Mouse (Mus musculus) heart, embryonic 12.5 days (tissue): ENCODE data around the gene Cdk5r1. TPM values are rescaled to one million over a fixed set of nuclear protein-coding genes. Genes with fewer than 3 reads are reported as not detected.

Experiments used
- ATAC-seq: fragments of 200-750 bp; cut with Nextera tagmentation; 2 replicates; pipeline ENCODE4 v1.8.0; 2017; ENCODE audit warnings: moderate TSS enrichment, moderate library complexity; ENCODE audit not compliant: insufficient number of reproducible peaks, low FRiP score
- H3K27ac ChIP-seq: fragments of 300-500 bp; sonication (generic); 2 replicates; pipeline ENCODE4 v1.5.1; 2016; ENCODE audit warnings: mild to moderate bottlenecking, moderate library complexity; ENCODE audit not compliant: poor library complexity, severe bottlenecking
- H3K27me3 ChIP-seq: fragments of 300-500 bp; sonication (generic); replicated peaks from 2 replicates; pipeline ENCODE4 v1.6.1; 2016; ENCODE audit warnings: mild to moderate bottlenecking, moderate library complexity
- H3K36me3 ChIP-seq: fragments of 300-500 bp; sonication (generic); 2 replicates; pipeline ENCODE4 v1.6.1; 2016; ENCODE audit warnings: mild to moderate bottlenecking, moderate library complexity
- H3K4me1 ChIP-seq: fragments of 300-500 bp; sonication (generic); replicated peaks from 2 replicates; pipeline ENCODE4 v1.6.1; 2016; ENCODE audit warnings: mild to moderate bottlenecking
- H3K4me2 ChIP-seq: fragments of 300-500 bp; sonication (generic); 2 replicates; pipeline ENCODE4 v1.6.1; 2016; ENCODE audit warnings: mild to moderate bottlenecking, moderate library complexity
- H3K4me3 ChIP-seq: fragments of 300-500 bp; sonication (generic); 2 replicates; pipeline ENCODE4 v1.5.1; 2016; ENCODE audit warnings: mild to moderate bottlenecking
- H3K9ac ChIP-seq: fragments of 300-500 bp; sonication (generic); 2 replicates; pipeline ENCODE4 v1.6.1; 2016; ENCODE audit warnings: mild to moderate bottlenecking, moderate library complexity
- H3K9me3 ChIP-seq: fragments of 300-500 bp; sonication (generic); replicated peaks from 2 replicates; pipeline ENCODE4 v1.6.1; 2016; ENCODE audit warnings: mild to moderate bottlenecking, moderate library complexity
- WGBS: fragments of 180-500 bp; shearing (Covaris S2); methylation state at CpG from one replicate; pipeline ENCODE4 v1.1.7; 2016; 5-methylcytosine and 5-hydroxymethylcytosine counted together
- polyA plus RNA-seq: library from polyadenylated mRNA; unstranded; fragments of >200 nt; fragmentation: Nextera tagmentation; extraction: Ambion mirVana; gene quantifications from 2 replicates; pipeline ENCODE4 v1.2.1, GENCODE M21; 2016

Cdk5r1 gene
- polyA plus RNA-seq, 1 experiment from 2014 or later, result 0.56 TPM

DNA sequence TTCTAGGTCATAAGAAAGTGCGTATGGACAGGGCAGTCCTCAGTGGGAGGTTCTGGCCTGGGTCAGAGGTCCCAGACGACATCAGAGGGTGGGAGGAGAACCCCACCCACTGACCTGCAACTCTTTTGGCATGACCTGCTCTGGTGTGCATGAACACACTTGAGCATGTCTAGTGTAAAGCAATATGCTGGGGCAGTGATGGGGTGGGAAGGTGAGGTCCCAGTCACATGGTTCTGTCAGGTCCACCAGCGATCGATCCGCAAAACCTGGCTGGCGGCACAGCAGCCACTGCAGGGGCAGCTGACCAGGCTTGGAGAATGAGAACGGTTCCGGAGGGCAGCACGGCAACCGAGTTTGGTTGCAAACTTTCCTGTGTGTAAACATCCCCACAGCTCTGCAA is 5.5 kb downstream of the Cdk5r1 start:
- H3K4me2 ChIP-seq, result no peak overlapping the region
- no peak overlapping the region for H3K27ac ChIP-seq
- 82% methylated on average over 10 of the region's 10 CpGs for WGBS
- no peak overlapping the region for H3K9ac ChIP-seq
- peaks cover 30% of the 10 kb centered on the region for H3K4me1 ChIP-seq
- peaks cover 6% of the 10 kb centered on the region; the same call in 1 of the 2 replicates for H3K36me3 ChIP-seq
- no peak for ATAC-seq
- H3K27me3 ChIP-seq, result peaks cover 28% of the 10 kb centered on the region
- H3K9me3 ChIP-seq, result no peaks in the 10 kb centered on the region
- H3K4me3 ChIP-seq, result no peak overlapping the region

DNA sequence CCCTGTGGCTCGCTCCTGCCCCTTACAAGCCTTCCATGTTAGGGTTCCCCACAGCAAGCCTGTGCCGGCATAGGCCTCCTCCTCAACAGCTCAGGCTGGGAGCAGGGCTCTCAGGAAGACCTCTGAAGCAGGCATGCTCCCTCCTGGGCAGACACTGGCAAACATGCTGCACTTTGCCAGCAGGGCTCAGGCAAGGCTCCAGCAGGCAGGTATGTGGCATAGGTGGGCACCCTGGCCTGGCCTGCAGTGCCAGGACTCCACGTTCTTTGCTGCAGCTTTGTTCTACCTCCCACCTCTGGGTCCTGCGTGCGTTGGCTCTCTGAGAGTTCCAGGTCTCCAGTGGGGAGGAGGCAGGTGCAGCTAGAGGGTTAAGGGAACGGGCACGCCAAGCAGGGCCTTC is 6.1 kb downstream of the Cdk5r1 start:
- Histone ChIP-seq H3K36me3 (peaks cover 6% of the 10 kb centered on the region; the same call in 1 of the 2 replicates), H3K27me3 (peaks cover 25% of the 10 kb centered on the region), H3K9me3 (no peaks in the 10 kb centered on the region), H3K27ac (no peak overlapping the region), H3K4me1 (peaks cover 24% of the 10 kb centered on the region), H3K4me2 (no peak overlapping the region), H3K4me3 (no peak overlapping the region), H3K9ac (no peak overlapping the region)
- ATAC-seq, result no peak
- WGBS, result 85% methylated on average over 7 of the region's 7 CpGs

DNA sequence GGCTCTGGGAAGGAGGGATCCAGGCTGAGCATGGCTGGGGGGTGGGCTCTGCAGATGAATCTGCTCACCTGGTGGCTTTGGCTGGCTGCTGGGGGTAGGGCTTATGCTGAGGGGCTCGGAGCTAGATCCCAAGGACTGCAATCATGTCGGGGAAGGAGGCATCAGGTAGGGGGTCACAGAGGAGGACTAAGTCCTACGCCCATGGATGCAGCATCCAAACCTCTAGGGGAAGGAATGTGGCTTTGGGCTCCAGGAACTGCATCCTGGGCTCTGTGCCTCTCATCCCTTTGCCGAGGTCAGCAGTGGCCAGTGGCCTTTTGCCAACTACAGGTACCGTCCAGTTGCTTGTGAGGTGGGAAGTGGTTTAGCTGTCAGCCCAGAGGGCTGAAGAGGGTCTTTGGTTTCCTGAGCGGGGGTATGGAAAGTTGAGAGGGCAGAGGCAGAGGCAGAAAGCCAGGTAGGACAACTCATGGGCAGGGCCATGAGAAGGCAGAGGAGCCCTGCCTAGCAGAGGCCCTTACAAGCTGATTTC is 6.8 kb downstream of the Cdk5r1 start:
- H3K9me3 ChIP-seq, result no peaks in the 10 kb centered on the region
- H3K4me1 ChIP-seq, result peaks cover 23% of the 10 kb centered on the region
- 71% methylated on average over 6 of the region's 6 CpGs for WGBS
- ATAC-seq, result no peak
- H3K9ac ChIP-seq, result no peak overlapping the region
- peaks cover 6% of the 10 kb centered on the region; the same call in 1 of the 2 replicates for H3K36me3 ChIP-seq
- no peak overlapping the region for H3K4me3 ChIP-seq
- no peak overlapping the region for H3K4me2 ChIP-seq
- peaks cover 20% of the 10 kb centered on the region for H3K27me3 ChIP-seq
- no peak overlapping the region for H3K27ac ChIP-seq

DNA sequence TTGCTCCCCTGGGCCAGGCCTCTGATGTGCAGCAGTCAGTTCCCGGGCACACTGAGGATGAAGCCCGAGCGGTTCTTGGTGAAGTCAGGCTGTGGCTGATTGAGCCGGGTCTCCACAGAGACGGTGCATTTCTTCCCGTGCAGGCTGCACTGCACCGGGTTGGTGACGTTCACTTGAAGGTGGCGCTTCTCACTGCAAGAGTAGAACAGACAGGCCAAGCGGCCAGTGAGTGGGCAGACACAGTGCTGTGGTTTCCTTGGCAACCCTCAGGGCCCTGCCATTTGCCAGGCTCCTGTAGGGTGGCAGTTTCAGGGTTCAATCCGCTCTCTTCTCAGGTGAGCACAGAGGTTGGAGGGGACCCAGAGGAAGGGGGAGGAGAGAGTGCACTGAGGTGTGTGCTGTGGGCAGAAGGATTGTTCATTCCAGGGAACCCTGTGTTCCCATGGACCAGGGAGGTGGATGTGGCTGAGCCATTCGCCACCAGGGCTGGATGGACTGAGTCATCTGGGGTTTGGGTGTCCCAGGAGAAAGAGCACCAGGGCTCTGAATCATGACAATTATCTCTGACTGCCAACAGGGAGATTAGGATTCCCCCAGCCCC is 7.5 kb downstream of the Cdk5r1 start:
- H3K4me3 ChIP-seq, result no peak overlapping the region
- 57% methylated on average over 12 of the region's 12 CpGs for WGBS

DNA sequence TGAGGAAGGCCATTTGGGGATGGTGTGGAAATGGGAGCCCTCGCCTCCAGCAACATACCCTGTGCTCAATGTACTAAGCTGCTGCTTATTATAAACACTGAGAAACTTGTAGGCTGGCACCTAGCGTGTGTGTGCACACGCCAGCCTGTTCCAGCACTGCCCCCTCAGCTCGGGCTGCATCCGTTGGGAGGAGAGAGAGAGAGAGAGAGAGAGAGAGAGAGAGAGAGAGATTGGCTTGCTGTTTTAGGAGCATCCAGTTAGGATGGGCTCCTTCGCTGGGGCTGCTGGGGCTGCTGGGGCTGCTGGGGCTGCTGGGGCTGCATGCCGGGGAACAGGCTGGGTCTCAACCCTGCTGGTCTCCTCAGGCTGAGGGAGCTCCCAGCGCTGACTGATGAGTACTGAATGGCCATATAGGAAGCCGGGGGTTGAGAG is 8.3 kb downstream of the Cdk5r1 start:
- Histone ChIP-seq H3K4me3 (no peak overlapping the region), H3K4me2 (no peak overlapping the region), H3K9ac (no peak overlapping the region), H3K27ac (no peak overlapping the region), H3K9me3 (no peaks in the 10 kb centered on the region), H3K36me3 (no peaks in the 10 kb centered on the region), H3K4me1 (peaks cover 38% of the 10 kb centered on the region), H3K27me3 (0 out of 2 replicates have a peak, but pooled peaks cover 10% of the 10 kb centered on the region)
- no peak for ATAC-seq
- 72% methylated on average over 9 of the region's 9 CpGs for WGBS

More for the DNA sequence above, 7.5 kb downstream of the Cdk5r1 start:
- Histone ChIP-seq H3K9me3 (no peaks in the 10 kb centered on the region), H3K4me1 (peaks cover 29% of the 10 kb centered on the region), H3K9ac (no peak overlapping the region), H3K36me3 (peaks cover 6% of the 10 kb centered on the region; the same call in 1 of the 2 replicates), H3K27me3 (peaks cover 13% of the 10 kb centered on the region), H3K4me2 (no peak overlapping the region), H3K27ac (no peak overlapping the region)
- ATAC-seq, result no peak

DNA sequence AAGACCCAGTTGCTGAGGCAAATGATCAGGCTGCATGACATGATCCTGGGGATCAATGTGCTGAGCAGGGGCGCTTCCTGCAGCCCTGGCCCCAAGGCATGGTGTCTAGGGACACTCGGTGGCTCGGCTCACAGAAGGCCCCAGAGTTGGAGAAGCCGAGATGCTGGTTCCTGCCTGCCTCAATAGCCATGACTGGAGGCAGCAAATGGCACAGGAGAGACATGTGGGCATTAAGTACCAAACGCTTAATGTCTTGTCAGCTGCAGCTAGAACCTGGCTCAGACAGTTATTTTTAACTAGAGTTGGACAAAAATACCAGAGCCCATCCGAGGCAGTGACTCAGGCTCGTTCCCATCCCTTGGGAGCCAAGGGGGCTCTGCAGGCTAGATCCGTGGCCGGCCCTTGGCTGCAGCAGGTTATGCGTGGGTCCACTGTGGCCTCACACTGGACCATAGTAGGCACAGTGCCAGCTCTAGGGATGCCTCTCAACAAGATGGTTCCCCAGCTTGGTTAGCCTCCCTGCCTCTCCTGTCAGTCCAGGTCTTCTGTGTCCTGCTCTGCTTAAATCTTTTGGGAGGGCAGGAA is 8.9 kb downstream of the Cdk5r1 start:
- Histone ChIP-seq H3K27me3 (0 out of 2 replicates have a peak, but pooled peaks cover 10% of the 10 kb centered on the region), H3K4me1 (peaks cover 42% of the 10 kb centered on the region), H3K9me3 (no peaks in the 10 kb centered on the region), H3K9ac (no peak overlapping the region), H3K4me3 (no peak overlapping the region), H3K4me2 (no peak overlapping the region), H3K27ac (no peak overlapping the region), H3K36me3 (no peaks in the 10 kb centered on the region)
- no peak for ATAC-seq
- WGBS, result 57% methylated on average over 10 of the region's 10 CpGs

DNA sequence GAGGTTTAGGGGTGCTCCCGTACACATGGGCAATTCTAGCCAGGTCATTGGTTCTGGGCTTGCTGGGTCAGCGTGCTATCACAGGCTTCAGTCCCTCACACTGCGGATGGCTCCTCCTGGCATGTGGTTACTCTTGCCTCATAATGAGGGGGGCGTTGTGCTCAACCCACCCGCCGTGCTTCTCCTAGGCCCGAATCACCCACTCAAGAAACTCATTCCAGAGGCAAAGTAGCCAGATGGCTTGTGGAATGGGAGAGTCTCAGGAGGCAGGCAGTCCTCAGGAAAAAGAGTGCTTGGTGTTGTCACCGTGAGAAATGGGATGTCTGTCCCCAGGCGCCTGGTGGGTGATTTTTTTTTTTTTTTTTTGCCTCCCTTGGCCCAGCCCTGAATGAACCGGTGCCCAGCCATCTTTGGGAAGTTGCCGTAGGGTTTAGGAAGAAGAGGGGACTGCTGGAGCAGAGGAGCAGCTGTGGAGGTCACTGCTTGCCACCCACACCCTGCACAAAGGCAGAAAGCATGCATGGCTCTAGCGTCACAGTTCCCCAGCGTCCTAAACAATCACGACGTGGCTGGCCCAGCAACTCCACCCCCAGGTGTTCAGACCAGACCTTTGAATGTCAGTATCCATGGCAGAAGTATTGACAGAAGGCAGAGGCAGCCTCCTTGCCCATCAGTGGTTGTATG is 11.2 kb downstream of the Cdk5r1 start:
- no peak overlapping the region for H3K4me2 ChIP-seq
- no peak overlapping the region for H3K9ac ChIP-seq
- 0 out of 2 replicates have a peak, but pooled peaks cover 10% of the 10 kb centered on the region for H3K27me3 ChIP-seq
- H3K4me1 ChIP-seq, result peaks cover 53% of the 10 kb centered on the region
- 74% methylated on average over 15 of the region's 15 CpGs for WGBS
- no peaks in the 10 kb centered on the region for H3K36me3 ChIP-seq
- no peak overlapping the region for H3K27ac ChIP-seq
- H3K9me3 ChIP-seq, result no peaks in the 10 kb centered on the region
- ATAC-seq, result no peak
- no peak overlapping the region for H3K4me3 ChIP-seq

DNA sequence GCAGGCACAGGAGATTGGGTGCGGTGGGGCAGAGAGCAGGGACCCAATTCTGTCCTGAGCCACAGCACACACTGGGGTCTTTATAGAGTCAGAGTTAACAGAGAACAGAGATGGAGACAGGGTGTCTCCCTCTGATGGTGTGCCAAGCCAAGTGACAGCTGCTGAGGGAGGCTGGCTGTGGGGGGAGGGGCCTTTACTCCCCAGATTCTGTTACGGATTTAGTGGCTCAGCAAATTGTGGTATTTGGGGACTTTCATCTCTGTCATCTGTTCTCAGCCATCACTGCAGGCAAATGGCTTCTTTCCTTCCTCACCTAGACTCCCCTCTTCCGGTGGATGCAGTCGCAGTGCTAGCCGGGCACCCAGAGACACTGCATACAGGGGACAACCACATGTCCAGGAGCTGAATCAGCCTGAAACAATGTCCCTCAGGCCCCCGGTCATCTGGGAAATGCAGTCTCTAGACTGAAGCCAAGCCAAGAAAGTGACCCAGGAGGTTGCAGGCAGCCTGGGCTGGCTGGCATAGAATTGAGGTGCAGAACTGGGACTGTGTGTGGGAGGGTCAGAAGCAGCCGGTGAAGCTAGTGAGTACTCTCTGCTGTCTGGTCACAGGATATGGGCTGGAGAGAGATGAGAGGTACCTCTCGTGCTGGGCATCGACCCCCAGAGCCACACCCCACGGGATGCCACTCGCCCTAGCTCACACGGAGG is 12.5 kb downstream of the Cdk5r1 start:
- no peak overlapping the region for H3K27ac ChIP-seq
- 0 out of 2 replicates have a peak, but pooled peaks cover 3% of the 10 kb centered on the region for H3K27me3 ChIP-seq
- no peak overlapping the region for H3K4me3 ChIP-seq
- no peak overlapping the region for H3K4me2 ChIP-seq
- WGBS, result 44% methylated on average over 12 of the region's 12 CpGs
- peak overlapping the region; percentile 35; the same call in 1 of the 2 replicates for H3K9ac ChIP-seq
- no peaks in the 10 kb centered on the region for H3K9me3 ChIP-seq
- H3K36me3 ChIP-seq, result no peaks in the 10 kb centered on the region
- H3K4me1 ChIP-seq, result peaks cover 53% of the 10 kb centered on the region
- no peak for ATAC-seq

DNA sequence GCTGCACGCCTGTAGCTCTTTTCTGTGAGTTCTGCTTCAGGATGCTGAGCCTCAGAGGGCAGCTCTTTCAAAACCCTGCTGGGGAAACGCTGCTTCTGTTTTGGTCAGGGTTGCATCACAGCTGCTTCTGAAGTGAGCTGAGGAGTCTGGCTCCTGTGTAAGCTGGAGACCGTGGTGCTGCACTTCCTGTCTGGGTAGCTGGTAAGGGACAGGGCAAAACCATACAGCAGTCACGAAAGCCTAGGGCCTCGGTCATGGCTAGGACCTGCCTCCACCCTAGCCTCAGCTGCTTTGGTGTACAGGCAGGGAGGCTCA is 13.0 kb downstream of the Cdk5r1 start:
- no peak for ATAC-seq
- Histone ChIP-seq H3K9me3 (no peaks in the 10 kb centered on the region), H3K4me3 (no peak overlapping the region), H3K36me3 (no peaks in the 10 kb centered on the region), H3K27ac (no peak overlapping the region), H3K4me2 (no peak overlapping the region), H3K9ac (no peak overlapping the region), H3K27me3 (no peaks in the 10 kb centered on the region), H3K4me1 (peaks cover 53% of the 10 kb centered on the region)
- 38% methylated on average over 5 of the region's 5 CpGs for WGBS

DNA sequence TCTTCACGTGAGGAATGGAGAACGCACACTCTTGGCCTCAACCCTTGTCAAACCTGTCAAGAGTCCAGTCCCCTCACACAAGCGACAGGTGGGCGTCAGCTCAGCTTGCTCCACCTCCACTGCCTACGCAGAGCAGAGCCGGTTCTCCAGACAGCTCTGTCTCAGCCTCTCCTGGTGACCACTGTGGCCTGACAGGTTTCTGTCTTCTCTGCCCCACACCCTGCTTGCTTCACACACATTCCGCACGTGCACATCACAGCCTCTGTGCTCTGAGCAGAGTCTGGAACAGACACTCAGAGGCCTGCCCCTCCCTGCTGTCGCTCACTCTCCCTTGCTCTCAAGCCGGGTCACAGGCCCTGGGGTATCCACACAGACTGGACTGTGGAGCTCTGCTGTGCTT is 14.0 kb downstream of the Cdk5r1 start:
- Histone ChIP-seq H3K9me3 (no peaks in the 10 kb centered on the region), H3K4me2 (no peak overlapping the region), H3K36me3 (no peaks in the 10 kb centered on the region), H3K4me3 (no peak overlapping the region), H3K4me1 (peaks cover 45% of the 10 kb centered on the region), H3K27ac (no peak overlapping the region), H3K27me3 (no peaks in the 10 kb centered on the region), H3K9ac (no peak overlapping the region)
- 55% methylated on average over 10 of the region's 10 CpGs for WGBS
- 0 out of 2 replicates have a peak, but pooled peaks have one; percentile 24 for ATAC-seq

DNA sequence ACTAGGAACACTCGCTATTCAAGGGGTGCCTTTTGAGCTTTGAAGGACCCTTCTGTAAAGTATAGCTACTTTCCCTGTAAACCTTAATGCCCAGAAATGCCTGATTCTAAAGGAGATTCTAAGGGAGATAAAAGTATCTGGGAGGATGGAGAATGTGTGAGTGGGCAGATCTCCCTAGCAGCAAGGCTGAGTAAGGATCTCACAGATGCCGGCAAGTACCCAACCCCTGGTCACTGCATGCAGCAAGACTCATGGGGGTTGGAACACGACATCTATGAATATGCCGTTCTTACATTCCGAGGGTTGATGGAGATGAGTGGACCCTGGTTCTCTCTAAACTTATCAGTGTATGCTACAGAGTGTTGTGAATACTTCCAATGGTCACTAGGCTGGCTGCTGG is 16.4 kb downstream of the Cdk5r1 start:
- H3K4me1 ChIP-seq, result peaks cover 48% of the 10 kb centered on the region
- H3K36me3 ChIP-seq, result no peaks in the 10 kb centered on the region
- H3K4me2 ChIP-seq, result no peak overlapping the region
- no peak overlapping the region for H3K9ac ChIP-seq
- H3K9me3 ChIP-seq, result no peaks in the 10 kb centered on the region
- H3K27me3 ChIP-seq, result no peaks in the 10 kb centered on the region
- H3K4me3 ChIP-seq, result no peak overlapping the region
- H3K27ac ChIP-seq, result no peak overlapping the region
- 84% methylated on average over 5 of the region's 5 CpGs for WGBS
- ATAC-seq, result no peak
